Mouse (Mus musculus) monocyte, adult 2 months (primary cell): ENCODE measurements around the gene Alkbh3.

Experiments used
- DNase-seq, 2 experiments: peaks; one replicate each; pipeline ENCODE4 v3.0.0; 2022; ENCODE audit warnings: low spot score in 2 of 2, low read depth in 1 of 2

Gene Alkbh3

GRCm38 (mm10) chr2:93992810-93993209, 17.8 kb downstream of the Alkbh3 start:
- DNase-seq, result no peak

- no peak for DNase-seq
These were observed 18.3 kb downstream of the Alkbh3 start for GRCm38 (mm10) chr2:93992259-93992658.

- DNase-seq, result no peak
These were observed 19.3 kb downstream of the Alkbh3 start for GRCm38 (mm10) chr2:93991336-93991735.

GRCm38 (mm10) chr2:93988440-93988839, 22.2 kb downstream of the Alkbh3 start:
- DNase-seq, result no peak

- DNase-seq, result no peak
These were observed 28.0 kb downstream of the Alkbh3 start for GRCm38 (mm10) chr2:93982457-93983235.

- no peak for DNase-seq
These were observed 31.1 kb downstream of the Alkbh3 start for GRCm38 (mm10) chr2:93979249-93980120.

GRCm38 (mm10) chr2:93976436-93977252, 34.0 kb downstream of the Alkbh3 start:
- DNase-seq, result no peak

- no peak for DNase-seq
These were observed 34.8 kb downstream of the Alkbh3 start for GRCm38 (mm10) chr2:93975526-93976435.

- no peak for DNase-seq
These were observed 35.6 kb downstream of the Alkbh3 start for GRCm38 (mm10) chr2:93975041-93975440.

GRCm38 (mm10) chr2:93971647-93972046, 39.0 kb downstream of the Alkbh3 start:
- DNase-seq, result no peak

- DNase-seq, result no peak
These were observed 46.0 kb downstream of the Alkbh3 start for GRCm38 (mm10) chr2:93964494-93965160.

- DNase-seq, result no peak
These were observed 46.8 kb downstream of the Alkbh3 start for GRCm38 (mm10) chr2:93963802-93964201.

- DNase-seq, result no peak
These were observed 48.9 kb downstream of the Alkbh3 start for GRCm38 (mm10) chr2:93961716-93962115.

- no peak for DNase-seq
These were observed 51.3 kb downstream of the Alkbh3 start for GRCm38 (mm10) chr2:93959346-93959745.

- DNase-seq, result no peak
These were observed 52.4 kb downstream of the Alkbh3 start for GRCm38 (mm10) chr2:93958216-93958615.

GRCm38 (mm10) chr2:93957785-93958175, 52.8 kb downstream of the Alkbh3 start:
- DNase-seq, result no peak

- no peak for DNase-seq
These were observed 53.5 kb downstream of the Alkbh3 start, which contains the start of gene Gm13889 for GRCm38 (mm10) chr2:93956908-93957784. Gene Gm13889, minus strand, starts transcription at chr2:93957201.

- no peak for DNase-seq
These were observed 54.2 kb downstream of the Alkbh3 start for GRCm38 (mm10) chr2:93956331-93956801.

GRCm38 (mm10) chr2:93955886-93956285, 54.7 kb downstream of the Alkbh3 start:
- no peak for DNase-seq
